Mouse (Mus musculus): ENCODE results near the gene 5330417C22Rik.
"Not testable (repeated sequence)": the region's sequence is repeated elsewhere in the genome, so short reads cannot be mapped to it uniquely, and the experiment has no call there.

The 5330417C22Rik gene

DNA sequence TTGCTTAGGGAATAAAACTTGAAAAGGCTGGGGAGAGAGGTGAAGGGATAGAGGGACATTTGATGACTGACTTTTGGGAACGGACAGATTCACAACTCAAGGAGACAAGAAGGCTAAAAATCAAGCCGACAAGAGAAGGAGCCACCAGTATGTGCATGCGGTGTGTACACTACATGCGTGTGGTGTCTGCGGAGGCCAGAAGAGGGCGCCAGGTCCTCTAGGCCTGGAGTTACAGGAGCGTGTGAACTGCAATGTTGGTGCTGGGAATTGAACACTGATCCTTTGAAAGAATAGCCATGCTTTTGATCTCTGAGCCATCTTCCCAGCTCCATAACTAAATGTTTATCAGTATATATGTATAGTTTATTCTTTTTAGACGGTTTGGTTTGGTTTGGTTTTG, 7.8 kb downstream of the 5330417C22Rik start:
- no peak for DNase-seq (ENCODE audit: low spot score)

DNA sequence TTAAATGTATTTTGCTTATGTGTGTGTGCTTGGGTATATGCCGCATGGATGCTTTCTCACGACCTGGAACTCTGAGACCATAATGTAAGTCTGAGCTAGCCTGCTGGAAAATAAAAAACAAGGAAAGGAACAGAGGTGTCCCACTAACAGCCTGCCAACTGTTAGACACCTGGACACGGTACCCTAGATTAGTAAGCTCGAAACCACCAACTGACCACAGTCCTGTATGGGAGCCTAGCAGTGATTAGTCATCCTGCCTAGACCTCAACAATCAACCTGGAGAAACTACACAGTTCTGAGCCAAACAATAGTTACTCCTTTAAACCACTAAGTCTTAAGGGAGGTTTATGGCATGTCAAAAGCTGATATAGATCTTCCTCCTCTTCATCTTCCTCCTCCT, 12.9 kb downstream of the 5330417C22Rik start:
- DNase-seq (ENCODE audit: low spot score), result no peak

DNA sequence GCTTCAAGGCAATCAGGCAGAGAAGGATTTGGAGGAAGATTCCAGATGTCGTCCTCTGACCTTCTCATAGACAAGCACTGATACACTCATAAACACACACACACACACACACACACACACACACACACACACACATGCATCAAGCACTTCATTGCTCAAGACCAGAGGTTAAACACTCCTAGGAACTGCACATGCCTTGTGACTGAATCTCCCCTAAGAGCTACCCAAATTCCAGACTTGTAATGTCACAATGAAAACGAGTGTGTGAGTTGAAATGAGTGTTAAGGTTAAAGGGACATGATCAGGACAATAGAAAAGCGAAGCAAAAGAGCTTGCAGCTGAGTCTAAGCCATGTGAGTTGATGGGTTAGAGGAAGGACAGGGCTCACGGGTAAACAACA, 18.1 kb downstream of the 5330417C22Rik start:
- DNase-seq (ENCODE audit: low spot score), result no peak

DNA sequence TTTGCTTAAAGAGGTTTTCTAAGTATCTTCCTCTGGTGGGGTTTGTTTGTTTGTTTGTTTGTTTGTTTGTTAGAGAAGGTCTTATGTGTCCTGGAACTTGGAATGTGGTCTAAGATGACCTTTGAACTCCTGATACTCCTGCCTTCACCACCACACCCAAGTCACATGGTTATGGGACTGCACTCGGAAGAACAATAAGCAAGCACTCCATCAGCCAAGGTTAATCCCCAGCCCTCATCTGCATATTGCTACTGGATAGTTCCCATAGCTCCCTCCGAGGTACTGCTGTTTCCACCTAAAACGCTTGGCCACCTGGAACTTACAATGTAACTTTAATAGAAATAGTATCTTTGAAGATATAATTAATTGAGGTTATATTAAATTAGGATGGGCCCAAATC, 22.9 kb downstream of the 5330417C22Rik start:
- DNase-seq (ENCODE audit: low spot score), result no peak

DNA sequence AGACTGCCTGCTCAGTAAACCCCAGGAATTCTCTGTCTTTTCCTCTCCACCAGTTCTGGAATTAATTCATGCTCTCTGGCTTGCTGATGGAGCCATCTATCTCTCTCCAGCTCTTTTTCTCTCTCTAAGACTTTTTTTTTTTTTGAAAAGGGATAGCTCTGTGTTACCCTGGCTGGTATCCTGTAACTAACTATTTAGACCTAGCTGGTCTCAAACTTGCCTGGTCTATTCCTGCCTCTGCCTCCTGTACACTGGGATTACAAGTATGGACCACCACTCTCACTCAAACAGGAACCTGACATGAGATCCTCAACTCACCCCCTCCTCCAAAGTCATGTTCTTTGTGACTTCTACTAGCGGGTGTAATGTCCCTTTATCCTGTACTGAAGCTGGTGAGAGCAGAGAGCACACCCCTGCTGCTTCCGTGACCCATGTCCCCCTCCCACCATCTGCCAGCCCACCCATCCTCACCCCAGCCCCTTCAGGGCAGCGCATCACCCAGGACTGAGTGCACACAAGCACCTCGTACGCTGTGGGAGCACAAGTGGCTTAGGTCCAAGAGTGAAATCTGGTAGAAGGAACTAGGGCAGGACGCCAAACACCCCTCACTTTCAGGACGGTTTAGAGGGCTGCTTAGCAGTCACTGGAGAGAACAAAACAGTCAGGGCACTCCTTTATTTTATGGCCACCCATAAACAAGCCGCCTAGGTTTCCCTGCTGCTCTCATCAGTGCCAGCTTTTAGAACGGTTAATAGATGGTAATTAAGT, 25.4 kb downstream of the 5330417C22Rik start:
- DNase-seq (ENCODE audit: low spot score), result no peak

DNA sequence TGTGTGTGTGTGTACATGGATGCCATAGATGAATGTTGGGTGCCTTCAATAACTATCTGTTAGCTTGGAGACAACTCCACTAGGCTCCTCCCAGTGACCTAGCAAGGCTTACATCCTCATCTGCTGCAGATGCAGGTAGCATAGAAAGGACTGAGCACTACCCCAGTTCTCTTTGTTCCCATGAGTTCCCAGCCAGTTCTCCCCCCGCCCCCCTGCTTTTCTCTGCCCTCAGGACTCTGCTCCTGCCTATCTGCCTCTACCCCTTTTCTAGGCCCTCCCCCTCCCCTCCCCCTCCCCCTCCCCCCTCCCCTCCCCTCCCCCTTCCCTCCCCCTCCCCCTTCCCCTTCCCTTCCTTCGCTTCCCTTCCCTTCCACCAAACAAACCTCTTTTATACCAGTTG, 26.2 kb downstream of the 5330417C22Rik start:
- no peak for DNase-seq (ENCODE audit: low spot score)

DNA sequence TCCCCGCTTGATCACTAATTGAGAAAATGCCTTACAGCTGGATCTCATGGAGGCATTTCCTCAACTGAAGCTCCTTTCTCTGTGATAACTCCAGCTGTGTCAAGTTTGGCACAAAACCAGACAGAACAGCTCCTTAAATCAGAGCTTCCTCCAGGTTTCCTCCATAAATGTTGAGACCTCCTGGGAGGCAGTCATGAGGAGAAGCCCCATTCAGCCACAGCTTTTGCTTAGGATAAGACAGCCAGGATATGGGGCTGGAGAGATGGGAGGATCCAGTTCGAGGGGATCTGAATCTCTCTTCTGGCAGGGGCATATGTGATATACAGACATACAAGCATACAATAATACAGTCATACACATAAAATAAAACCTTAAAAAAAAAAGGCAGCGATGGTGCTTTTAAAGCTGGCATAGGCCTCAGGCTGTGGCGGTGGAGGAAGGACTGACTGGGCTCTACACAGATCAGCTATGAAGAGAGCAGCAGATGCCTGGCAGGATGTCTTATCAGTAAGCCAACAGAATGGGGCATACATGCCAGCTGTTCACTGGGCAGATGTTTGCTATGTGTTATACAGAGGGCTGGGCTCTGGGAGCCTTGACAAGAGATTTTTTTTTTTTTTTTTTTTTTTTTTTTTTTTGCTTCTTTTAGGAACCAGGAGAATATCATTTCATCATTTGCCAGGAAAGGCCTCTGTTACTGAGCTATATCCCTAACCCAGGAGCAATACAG, 27.4 kb downstream of the 5330417C22Rik start:
- DNase-seq (ENCODE audit: low spot score), result peak; percentile 25

DNA sequence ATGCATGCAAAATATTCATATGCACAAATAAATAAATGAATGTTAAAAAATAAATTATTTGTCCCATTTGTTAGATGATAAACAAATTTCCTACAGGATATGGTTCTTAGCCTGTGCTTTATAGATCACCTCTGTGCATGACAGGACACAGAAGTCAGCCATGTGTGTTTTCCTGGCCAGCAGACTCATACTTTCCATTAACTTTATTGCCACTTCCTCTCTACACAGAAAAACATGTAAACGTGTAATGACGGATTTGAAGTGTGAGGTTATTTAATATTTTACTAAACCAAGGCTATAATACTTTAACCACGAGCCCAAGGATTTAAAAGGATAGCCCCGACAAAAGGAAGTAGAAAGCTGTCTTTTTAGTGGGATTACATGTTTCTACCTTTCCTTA, 32.4 kb downstream of the 5330417C22Rik start:
- DNase-seq (ENCODE audit: low spot score), result no peak

DNA sequence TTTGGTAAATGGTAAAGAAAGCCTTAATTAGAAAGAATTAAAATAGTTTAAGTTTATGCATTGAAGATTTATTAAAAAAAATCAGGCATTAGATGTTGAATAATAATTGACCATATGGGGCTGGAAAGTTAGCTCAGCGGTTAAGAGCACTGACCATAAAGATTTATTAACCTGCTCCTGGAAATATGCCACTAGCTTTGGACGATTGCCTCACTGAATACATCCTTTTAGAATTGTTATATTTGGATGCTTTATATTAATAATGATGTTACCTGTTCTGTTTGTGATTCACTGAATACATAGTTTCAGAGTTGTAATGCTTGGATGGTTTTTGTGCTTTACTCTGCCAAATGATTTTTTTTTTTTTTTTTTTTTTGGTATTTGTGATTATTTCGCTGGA, 34.9 kb downstream of the 5330417C22Rik start:
- DNase-seq (ENCODE audit: low spot score), result not testable (repeated sequence)

DNA sequence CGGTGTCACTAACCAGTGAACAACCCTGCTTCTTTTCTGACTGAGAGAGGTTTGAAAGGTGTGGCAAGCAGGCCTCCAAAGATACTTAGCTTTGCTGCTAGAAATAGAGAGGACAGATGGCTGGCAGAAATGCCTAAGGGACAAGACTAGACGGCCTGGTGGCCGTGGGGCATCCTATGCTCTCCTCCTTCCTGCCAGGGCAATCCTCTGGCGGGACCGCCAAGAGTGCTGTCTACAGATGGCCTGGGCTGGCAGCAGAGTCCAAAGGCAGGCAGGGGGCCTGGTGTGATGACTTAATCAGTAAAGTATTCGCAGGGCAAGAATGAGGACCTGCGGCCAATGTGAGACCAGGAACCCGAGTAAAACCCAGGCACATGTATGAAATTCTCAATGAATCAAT, 36.5 kb downstream of the 5330417C22Rik start:
- no peak for DNase-seq (ENCODE audit: low spot score)

DNA sequence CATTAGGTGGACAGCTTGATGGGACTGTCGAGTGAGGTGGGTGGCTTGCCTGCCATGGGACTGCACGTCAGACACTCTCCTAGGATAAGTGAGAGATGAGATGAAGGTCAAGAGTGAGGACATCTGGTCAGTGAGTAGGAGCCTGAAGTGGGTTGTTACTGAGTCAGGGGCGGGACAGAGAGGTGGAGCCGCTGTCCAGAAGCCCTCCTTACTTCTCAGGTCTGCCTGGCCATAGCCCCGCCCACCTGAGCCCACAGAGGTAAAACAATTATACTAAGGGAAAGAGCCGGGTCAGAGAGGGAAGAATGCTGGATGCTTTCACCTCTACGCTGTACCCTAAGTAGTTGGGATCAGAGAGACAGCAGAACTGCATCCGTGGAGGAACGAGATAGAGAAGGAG, 38.7 kb downstream of the 5330417C22Rik start:
- DNase-seq (ENCODE audit: low spot score), result no peak

DNA sequence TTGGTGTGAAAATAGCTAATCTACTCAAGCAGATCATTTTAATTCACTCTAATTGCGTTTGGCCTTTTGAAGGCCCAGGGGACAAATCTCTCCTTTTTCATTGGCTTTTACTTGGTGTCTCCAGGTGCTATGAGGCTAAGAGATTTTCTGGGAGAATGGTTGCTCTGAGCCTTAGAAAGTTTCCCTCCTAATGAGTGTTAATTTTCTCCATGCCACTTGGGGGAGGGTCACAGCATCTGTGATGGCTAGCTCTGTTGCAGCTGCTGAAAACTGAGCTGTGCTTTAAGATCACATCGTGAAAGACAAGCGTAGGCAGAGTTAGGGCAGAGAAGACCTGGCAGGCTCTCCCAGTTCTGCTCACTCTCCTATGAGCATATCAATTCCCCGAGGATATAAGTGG, 40.9 kb downstream of the 5330417C22Rik start:
- no peak for DNase-seq (ENCODE audit: low spot score)

DNA sequence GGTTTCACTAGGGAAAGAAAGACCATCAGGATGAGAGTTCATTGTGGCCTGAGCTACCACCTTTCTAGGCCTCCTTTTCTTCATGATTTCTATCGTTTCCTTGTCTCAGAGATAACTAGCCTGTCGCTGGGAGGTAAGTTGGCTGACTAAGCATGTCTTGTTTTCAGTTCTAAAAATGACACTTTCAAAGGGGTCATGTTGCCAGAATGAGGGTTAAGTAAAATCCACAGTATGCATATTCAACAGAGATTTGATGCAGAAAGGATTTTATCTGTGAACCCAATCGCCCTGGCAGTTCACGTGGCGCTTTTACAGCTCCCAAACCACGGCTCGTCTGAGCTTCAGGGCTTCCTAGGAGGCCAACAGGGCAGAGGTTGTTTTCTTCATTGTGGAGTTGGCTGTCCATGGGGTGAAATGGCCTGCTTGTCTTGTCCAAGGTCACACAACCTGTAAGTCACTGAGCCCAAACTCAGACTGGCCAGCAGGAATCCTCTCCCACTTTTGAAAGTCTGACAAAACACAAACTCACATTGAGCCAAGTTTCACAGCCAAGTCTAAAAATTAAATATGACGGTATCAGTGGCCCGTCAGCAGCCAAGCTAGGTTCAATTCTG, 41.4 kb downstream of the 5330417C22Rik start:
- no peak for DNase-seq (ENCODE audit: low spot score)

DNA sequence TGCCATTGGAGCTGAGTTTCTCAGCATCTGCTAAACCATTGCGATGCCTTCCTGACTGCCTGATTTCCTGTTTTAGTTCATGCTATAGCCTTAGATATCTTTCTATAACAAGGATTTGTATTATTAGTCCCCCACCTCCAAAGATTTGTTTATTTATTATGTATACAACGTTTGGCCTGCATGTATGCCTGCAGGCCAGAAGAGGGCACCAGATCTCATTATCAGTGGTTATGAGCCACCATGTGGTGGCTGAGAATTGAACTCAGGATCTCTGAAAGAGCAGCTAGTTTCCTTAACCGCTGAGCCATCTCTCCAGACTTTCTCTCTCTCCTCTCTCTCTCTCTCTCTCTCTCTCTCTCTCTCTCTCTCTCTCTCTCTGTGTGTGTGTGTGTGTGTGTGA, 46.4 kb downstream of the 5330417C22Rik start:
- peak; percentile 7 for DNase-seq (ENCODE audit: low spot score)

DNA sequence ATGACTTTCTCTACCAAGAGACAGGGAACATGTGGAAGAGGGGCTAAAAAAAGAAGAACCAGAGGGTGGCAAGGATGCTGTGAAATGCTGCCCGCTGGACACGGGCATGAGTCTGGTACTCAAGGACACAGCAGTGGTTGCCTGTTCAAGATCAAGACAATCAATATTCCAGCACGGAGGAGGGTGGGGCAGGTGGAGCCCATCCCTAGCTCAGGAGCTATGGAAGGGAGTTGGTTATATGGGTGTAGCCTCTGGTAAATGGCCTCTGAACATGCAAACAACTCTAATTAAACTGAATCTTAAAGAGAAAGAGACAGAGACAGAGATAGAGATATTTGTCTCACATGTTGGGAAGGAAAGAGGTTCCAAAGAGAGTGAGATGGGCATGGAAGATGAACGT, 51.6 kb downstream of the 5330417C22Rik start:
- no peak for DNase-seq (ENCODE audit: low spot score)

DNA sequence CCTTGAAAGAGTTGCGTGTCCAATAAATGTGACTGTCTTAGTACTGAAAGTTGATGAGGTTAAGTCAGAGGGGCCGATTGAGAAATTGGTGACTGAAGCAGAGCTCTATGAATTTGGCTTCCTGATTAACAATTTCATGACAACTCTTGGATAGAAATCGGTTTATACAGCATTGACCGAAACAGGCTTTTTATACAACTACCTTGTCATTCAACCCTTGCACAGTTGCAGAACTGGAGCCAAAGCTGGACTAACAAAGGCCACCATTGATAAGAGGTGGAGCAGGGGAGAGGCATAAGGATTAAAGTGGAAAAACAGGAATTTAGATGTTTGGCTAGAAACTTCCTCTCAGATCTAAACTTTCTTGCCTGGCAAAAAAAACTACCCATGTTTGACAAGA, 57.5 kb downstream of the 5330417C22Rik start:
- no peak for DNase-seq (ENCODE audit: low spot score)

DNA sequence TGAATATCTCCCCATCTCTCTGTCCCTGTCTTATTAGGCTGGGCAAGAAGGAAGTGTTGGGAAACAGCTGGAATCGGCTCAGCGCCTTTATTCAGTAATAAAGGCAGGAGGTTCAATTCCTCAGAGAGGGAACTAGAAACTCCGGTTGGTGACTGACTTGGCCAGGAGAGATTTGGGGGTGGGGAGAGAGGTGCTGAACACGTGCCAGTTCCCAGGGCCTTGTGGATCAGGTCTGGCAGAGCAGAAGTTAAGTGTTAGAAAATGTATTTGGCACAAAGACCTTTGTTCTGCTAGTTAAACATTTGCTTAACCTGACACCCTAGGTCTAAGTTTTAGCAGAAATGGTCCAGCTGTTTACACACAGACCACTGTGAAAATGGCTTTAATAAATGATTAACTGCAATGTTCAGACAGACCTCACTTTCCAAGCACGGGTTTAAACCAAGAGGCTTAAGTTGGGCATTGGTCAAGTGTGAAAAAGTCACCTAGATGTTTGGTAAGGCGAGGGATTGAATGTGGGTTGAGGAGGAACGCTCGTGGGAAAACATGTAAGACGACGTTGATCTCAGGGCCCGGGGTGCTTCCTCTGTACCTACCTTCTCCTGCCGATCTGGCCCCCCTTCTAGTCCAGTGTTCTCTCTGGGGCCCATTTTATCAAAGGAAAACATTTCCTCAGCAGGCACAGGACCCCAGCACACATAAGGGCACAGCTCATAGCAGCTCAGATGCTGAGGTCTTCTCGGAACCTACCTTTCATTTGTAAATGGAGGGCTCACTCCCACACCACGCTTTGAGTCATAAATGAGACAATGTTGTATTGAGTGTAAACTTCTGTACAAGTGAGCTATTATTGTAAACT, 59.3 kb downstream of the 5330417C22Rik start:
- DNase-seq (ENCODE audit: low spot score), result no peak

DNA sequence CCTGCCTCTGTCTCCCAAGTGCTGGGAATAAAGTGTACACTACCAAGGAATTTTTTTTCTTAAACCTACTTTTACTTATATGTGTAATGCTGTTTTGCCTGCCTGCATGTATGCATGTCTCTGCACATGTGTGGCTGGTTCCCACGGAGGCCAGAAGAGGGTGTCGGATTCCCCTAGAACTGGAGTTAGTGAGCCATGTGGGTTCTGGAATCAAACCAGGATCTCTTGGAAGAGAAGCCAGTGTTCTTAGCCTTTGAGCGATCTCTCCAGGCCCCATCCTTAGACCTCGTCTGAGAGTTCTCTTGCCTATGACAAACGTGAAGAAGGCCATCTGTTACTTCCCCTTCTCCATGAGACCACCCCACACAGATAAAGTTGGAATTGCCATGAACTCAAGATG, 60.8 kb downstream of the 5330417C22Rik start:
- DNase-seq (ENCODE audit: low spot score), result no peak

DNA sequence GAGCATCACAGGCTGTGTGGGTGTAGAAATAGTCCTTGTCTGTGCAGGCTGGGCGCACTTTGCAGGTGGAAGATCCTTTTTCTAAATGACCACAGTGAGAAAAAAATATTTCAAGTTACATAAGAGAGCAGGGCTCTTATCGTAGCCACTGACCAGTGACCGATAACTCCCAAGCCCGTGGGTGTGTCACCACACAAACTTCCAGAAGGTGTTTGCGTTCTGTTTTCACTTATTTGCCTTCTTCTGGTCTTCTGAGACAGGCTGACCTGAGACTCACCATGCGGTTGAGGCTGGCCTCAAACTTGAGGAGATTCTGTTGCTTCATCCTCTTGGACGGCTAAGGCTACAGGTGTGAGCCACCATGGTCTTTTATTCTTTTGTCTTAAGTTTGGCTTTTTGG, 61.4 kb downstream of the 5330417C22Rik start:
- no peak for DNase-seq (ENCODE audit: low spot score)

DNA sequence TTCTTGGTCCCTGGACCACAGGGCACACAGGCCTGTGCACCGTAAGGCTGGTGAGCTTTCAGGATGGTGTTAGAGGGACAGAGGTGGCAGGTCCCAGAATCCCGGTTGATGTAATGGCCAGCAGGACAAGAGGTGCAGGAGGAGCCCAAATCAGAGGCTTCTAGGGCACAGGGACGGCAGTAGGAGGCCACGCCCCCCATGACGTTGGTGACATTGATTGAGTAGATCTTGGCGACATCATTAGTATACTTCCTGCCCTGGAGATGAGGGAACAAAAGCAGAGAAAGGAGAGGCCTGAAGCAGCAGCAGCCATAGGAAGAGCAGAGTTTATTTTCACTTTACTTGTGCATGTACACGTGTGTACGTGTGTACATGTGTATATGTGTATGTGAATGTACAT, 68.6 kb downstream of the 5330417C22Rik start:
- DNase-seq (ENCODE audit: low spot score), result no peak

DNA sequence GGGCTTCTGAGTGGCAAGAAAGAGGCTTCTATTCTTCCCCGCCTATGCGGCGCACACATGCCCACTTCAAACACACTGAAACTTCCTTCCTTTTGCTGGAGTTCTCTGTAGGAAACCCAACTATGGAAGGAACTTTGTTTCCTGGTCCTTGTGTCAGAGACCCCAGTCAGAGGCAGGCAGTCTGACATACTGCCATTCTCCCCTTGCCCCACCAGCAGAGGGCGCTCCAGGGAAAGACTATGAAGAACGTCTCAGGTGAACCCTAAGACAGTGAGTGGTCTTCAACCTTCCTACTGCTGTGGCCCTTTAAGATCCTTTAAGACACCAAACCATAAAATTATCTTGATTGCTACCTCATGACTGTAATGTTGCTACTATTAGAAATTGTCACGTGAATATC, 69.9 kb downstream of the 5330417C22Rik start:
- peak; percentile 55 for DNase-seq (ENCODE audit: low spot score)

DNA sequence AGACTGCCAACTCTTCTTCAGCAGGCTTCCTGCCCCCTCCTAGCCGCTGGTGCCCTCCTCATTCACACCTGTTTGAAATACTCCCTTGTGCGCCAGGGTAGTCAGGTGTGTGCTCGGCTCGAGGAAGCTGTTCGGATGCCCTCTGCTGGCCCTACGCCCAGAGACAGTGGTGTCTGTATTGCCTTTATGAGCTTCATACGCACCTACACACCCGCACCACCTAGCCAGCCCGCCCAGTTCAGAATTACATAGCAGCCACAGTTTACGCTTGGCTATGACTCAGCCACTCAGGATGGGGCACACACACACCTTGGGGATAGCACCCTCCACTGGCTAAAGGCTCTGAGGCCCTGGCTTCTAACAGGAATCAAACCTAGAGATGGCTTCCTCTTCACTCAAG, 77.5 kb downstream of the 5330417C22Rik start:
- DNase-seq (ENCODE audit: low spot score), result no peak
